Mouse (Mus musculus) heart, embryonic 14.5 days (tissue): ENCODE data around the gene Dyrk1a. TPM values are rescaled to one million over a fixed set of nuclear protein-coding genes. Genes with fewer than 3 reads are reported as not detected.
"Not testable (repeated sequence)": the region's sequence is repeated elsewhere in the genome, so short reads cannot be mapped to it uniquely, and the experiment has no call there.

Experiments
- ATAC-seq: fragments of 200-750 bp; cut with Nextera tagmentation; 2 replicates; pipeline ENCODE4 v1.8.0; 2017; ENCODE audit warnings: low read depth, moderate TSS enrichment; ENCODE audit not compliant: insufficient number of reproducible peaks, insufficient read depth, low FRiP score
- H3K27ac ChIP-seq, 2 experiments: fragments of 200-500 bp in 1 of 2; fragments of 300-500 bp in 1 of 2; sonication (generic) in 1 of 2; replicated peaks in 1 of 2; 2 replicates each; pipeline ENCODE4 v1.5.1; 2012 to 2014; ENCODE audit warnings: low read depth in 2 of 2, low read length in 2 of 2, control low read depth in 1 of 2, mild to moderate bottlenecking in 1 of 2, mixed read lengths in 1 of 2; ENCODE audit not compliant: control insufficient read depth in 1 of 2, insufficient read depth in 1 of 2
- H3K27me3 ChIP-seq: fragments of 300-500 bp; sonication (generic); 2 replicates; pipeline ENCODE4 v1.6.1; 2014; ENCODE audit warnings: mild to moderate bottlenecking, low read length, control low read depth; ENCODE audit not compliant: control insufficient read depth, insufficient read depth
- H3K36me3 ChIP-seq: fragments of 300-500 bp; sonication (generic); 2 replicates; pipeline ENCODE4 v1.6.1; 2014; ENCODE audit warnings: mild to moderate bottlenecking, control low read depth, low read length, mixed read lengths; ENCODE audit not compliant: control insufficient read depth, insufficient read depth
- H3K4me1 ChIP-seq, 2 experiments: fragments of 200-500 bp in 1 of 2; fragments of 300-500 bp in 1 of 2; sonication (generic) in 1 of 2; 2 replicates each; pipeline ENCODE4 v1.6.1; 2012 to 2014; ENCODE audit warnings: low read length in 2 of 2, control low read depth in 1 of 2, mixed read lengths in 1 of 2; ENCODE audit not compliant: control insufficient read depth in 2 of 2, insufficient read depth in 2 of 2
- H3K4me2 ChIP-seq: fragments of 300-500 bp; sonication (generic); 2 replicates; pipeline ENCODE4 v1.6.1; 2014; ENCODE audit warnings: mild to moderate bottlenecking, low read length
- H3K4me3 ChIP-seq, 2 experiments: fragments of 200-500 bp in 1 of 2; fragments of 300-500 bp in 1 of 2; sonication (generic) in 1 of 2; 2 replicates each; pipeline ENCODE4 v1.5.1; 2012 to 2014; ENCODE audit warnings: low read length in 2 of 2, mild to moderate bottlenecking in 2 of 2, control low read depth in 1 of 2, low read depth in 1 of 2, moderate library complexity in 1 of 2; ENCODE audit not compliant: control insufficient read depth in 1 of 2, insufficient read depth in 1 of 2
- H3K9ac ChIP-seq: fragments of 300-500 bp; sonication (generic); 2 replicates; pipeline ENCODE4 v1.6.1; 2014; ENCODE audit warnings: mild to moderate bottlenecking, low read length
- H3K9me3 ChIP-seq: fragments of 300-500 bp; sonication (generic); 2 replicates; pipeline ENCODE4 v1.6.1; 2016; ENCODE audit warnings: low read length, control low read depth; ENCODE audit not compliant: control insufficient read depth
- WGBS: fragments of 180-500 bp; shearing (Covaris S2); extraction: QIAGEN DNeasy Blood & Tissue Kit; methylation state at CpG from one replicate; pipeline ENCODE4 v1.1.7; 2014; 5-methylcytosine and 5-hydroxymethylcytosine counted together
- polyA plus RNA-seq: library from polyadenylated mRNA; unstranded; fragments of >200 nt; fragmentation: Nextera tagmentation; extraction: Ambion mirVana; gene quantifications from 2 replicates; pipeline ENCODE4 v1.2.1, GENCODE M21; 2014

The Dyrk1a gene
- polyA plus RNA-seq, 1 experiment from 2014 or later = 12.2 TPM

- no peak overlapping the region for H3K27ac ChIP-seq
- 87% methylated on average over 4 of the region's 4 CpGs for WGBS
- H3K36me3 ChIP-seq = peaks cover 70% of the 10 kb centered on the region
- H3K4me3 ChIP-seq = no peak overlapping the region
- ATAC-seq = no peak
- no peak overlapping the region for H3K4me2 ChIP-seq
- no peaks in the 10 kb centered on the region for H3K9me3 ChIP-seq
- H3K4me1 ChIP-seq = no peaks in the 10 kb centered on the region
- H3K27me3 ChIP-seq = no peaks in the 10 kb centered on the region
- H3K9ac ChIP-seq = no peak overlapping the region
These were observed 124.0 kb downstream of the Dyrk1a start for GRCm38 (mm10) chr16:94693687-94694305.

GRCm38 (mm10) chr16:94697553-94697952 lies 127.7 kb downstream of the Dyrk1a start:
- H3K36me3 ChIP-seq = peaks cover 34% of the 10 kb centered on the region
- no peak overlapping the region for H3K9ac ChIP-seq
- no peak overlapping the region for H3K4me3 ChIP-seq
- 74% methylated on average over 5 of the region's 5 CpGs for WGBS
- H3K4me2 ChIP-seq = no peak overlapping the region
- H3K4me1 ChIP-seq = no peaks in the 10 kb centered on the region
- no peaks in the 10 kb centered on the region for H3K9me3 ChIP-seq
- no peak overlapping the region for H3K27ac ChIP-seq
- ATAC-seq = no peak
- H3K27me3 ChIP-seq = no peaks in the 10 kb centered on the region

GRCm38 (mm10) chr16:94698234-94698633 lies 128.4 kb downstream of the Dyrk1a start:
- not testable (repeated sequence) for H3K4me2 ChIP-seq, H3K4me3 ChIP-seq, H3K9ac ChIP-seq, ATAC-seq, H3K9me3 ChIP-seq, H3K27me3 ChIP-seq, H3K4me1 ChIP-seq, H3K27ac ChIP-seq
- H3K36me3 ChIP-seq = peaks cover 27% of the 10 kb centered on the region
- 80% methylated on average over 1 of the region's 1 CpGs for WGBS

GRCm38 (mm10) chr16:94701141-94701540 lies 131.3 kb downstream of the Dyrk1a start:
- H3K36me3 ChIP-seq = no peaks in the 10 kb centered on the region; the same call in 1 of the 2 replicates
- 72% methylated on average over 4 of the region's 4 CpGs for WGBS
- no peak overlapping the region for H3K4me3 ChIP-seq
- no peaks in the 10 kb centered on the region for H3K9me3 ChIP-seq
- H3K27ac ChIP-seq = no peak overlapping the region
- H3K27me3 ChIP-seq = no peaks in the 10 kb centered on the region
- no peak for ATAC-seq
- no peak overlapping the region for H3K9ac ChIP-seq
- H3K4me1 ChIP-seq = no peaks in the 10 kb centered on the region
- H3K4me2 ChIP-seq = no peak overlapping the region

GRCm38 (mm10) chr16:94701971-94702370 lies 132.2 kb downstream of the Dyrk1a start:
- no peak for ATAC-seq
- Histone ChIP-seq H3K4me2 (no peak overlapping the region), H3K4me3 (no peak overlapping the region), H3K4me1 (no peaks in the 10 kb centered on the region), H3K27ac (no peak overlapping the region), H3K27me3 (no peaks in the 10 kb centered on the region), H3K9ac (no peak overlapping the region), H3K9me3 (no peaks in the 10 kb centered on the region), H3K36me3 (no peaks in the 10 kb centered on the region)
- WGBS = 86% methylated on average over 4 of the region's 4 CpGs

- peak overlapping the region; percentile 63 for H3K9ac ChIP-seq
These were observed 143.8 kb downstream of the Dyrk1a start for GRCm38 (mm10) chr16:94713480-94714094.

GRCm38 (mm10) chr16:94714483-94714882 lies 144.7 kb downstream of the Dyrk1a start:
- 0 out of 2 replicates have a peak, but pooled peaks cover 5% of the 10 kb centered on the region for H3K9me3 ChIP-seq
- no peak overlapping the region for H3K4me3 ChIP-seq
- no peak overlapping the region for H3K9ac ChIP-seq
- H3K27ac ChIP-seq = no peak overlapping the region
- WGBS = 65% methylated on average over 14 of the region's 14 CpGs
- no peaks in the 10 kb centered on the region for H3K27me3 ChIP-seq
- ATAC-seq = no peak
- no peak overlapping the region for H3K4me2 ChIP-seq
- no peaks in the 10 kb centered on the region for H3K36me3 ChIP-seq
- H3K4me1 ChIP-seq = peaks cover 14 to 15% of the 10 kb centered on the region in 2 experiments

More at GRCm38 (mm10) chr16:94713480-94714094, 143.8 kb downstream of the Dyrk1a start:
- peaks cover 6 to 7% of the 10 kb centered on the region in 2 experiments for H3K4me1 ChIP-seq
- no peak overlapping the region for H3K27ac ChIP-seq
- no peaks in the 10 kb centered on the region for H3K36me3 ChIP-seq
- peak; percentile 51 for ATAC-seq
- no peaks in the 10 kb centered on the region for H3K27me3 ChIP-seq
- 0 out of 2 replicates have a peak, but pooled peaks cover 5% of the 10 kb centered on the region for H3K9me3 ChIP-seq
- peak overlapping the region; percentile 22 to 33 for H3K4me3 ChIP-seq
- WGBS = 8% methylated on average over 25 of the region's 25 CpGs
- H3K4me2 ChIP-seq = peak overlapping the region; percentile 64
